Mouse (Mus musculus) kidney, postnatal 25 days (tissue): ENCODE data around the gene Cd47.

ENCODE experiments used
- DNase-seq, 2 experiments: peaks; one replicate each; pipeline ENCODE4 v3.0.0; 2021; ENCODE audit warnings: mixed read lengths in 2 of 2

Gene Cd47

DNA sequence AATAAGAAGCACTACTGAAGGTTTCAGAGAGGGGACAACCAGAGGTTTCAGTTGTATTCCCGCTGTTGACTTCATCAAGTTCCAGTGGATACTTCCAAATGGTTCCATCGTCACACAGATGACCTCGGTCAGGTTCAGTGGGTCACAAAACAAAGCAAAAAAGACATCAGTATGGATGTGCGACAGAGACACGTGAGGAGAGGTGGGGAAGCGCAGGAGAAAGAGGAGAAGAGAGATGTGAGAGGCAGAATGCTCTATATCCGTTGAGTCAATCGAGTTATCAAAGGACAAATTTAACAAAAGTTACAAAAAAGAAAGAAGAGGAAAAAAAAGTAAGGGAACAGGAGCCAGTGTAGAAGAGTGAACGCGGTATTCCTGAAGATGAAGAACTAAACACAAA is 154.6 kb downstream of the Cd47 start:
- no peak for DNase-seq

DNA sequence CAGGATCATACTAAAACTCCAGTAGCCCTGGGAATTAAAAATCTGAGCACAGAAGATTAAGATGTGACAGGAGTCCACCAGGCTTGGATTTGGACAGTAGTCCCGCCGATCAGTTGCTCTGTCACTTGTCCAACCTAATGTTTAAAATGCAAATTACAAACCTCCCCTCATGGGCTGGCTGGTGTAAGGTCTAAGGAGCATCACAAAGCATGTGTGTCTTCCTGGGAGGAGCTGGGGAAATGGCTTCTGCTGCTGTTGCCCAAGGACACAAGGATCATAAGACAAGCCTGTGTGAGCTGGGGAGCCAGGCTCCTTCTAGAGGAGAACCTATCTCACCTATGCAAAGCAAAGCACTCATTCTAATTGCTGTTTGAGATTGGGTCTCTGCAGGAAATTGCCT is 155.0 kb downstream of the Cd47 start:
- no peak for DNase-seq

DNA sequence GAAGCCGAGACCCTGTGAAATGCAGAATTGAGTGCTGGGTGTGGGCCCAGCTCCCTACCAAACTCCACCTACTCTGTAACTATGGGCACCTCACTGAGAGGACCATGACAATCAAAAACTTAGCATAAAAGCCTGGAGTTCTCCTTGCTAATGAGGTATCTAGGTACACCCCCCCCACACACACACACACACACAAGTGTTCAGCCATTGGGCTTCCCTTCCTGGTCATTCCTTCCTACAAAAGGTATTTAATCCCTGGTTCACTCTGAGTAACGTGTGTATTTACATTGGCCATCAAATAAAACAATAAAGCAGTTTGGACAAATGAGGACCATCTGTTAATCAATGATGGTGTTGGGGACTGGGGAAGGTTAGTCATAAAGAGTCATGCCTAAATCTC is 155.6 kb downstream of the Cd47 start:
- no peak for DNase-seq

DNA sequence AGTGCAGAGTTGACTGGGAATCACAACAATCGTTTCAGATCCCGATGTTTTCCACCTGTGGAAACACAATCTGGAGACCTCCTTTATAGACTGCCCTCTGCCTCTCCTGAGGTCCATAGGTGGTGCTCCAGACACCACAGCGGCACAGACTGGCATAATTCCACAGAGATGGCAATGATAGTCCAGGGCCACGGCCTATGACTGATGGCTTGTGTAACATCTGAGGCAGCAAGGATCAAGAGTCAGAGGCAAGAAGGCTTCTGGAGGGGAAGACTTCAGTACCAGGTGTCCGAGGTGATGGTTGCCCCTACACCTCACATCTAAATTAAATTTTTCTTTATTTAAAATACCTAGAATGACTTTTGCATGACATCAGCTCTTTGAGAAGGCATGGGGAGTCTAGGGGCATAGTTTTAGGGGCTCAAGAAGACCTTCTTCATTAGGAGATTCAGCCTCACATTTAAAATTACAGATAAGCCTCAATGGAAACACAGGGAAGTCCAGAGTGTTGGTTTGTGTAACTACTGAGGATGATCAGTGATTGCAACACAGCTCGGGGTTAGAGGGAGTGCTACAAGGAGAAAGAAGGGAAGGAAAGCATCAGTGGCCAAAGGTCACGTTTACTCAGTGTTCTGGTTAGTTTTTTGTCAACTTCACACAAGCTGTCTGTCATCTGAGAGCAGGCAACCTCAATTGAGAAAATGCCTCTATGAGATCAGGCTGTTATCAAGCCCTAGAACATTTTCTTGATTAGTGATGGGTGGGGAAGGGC is 156.4 kb downstream of the Cd47 start:
- DNase-seq, result no peak

DNA sequence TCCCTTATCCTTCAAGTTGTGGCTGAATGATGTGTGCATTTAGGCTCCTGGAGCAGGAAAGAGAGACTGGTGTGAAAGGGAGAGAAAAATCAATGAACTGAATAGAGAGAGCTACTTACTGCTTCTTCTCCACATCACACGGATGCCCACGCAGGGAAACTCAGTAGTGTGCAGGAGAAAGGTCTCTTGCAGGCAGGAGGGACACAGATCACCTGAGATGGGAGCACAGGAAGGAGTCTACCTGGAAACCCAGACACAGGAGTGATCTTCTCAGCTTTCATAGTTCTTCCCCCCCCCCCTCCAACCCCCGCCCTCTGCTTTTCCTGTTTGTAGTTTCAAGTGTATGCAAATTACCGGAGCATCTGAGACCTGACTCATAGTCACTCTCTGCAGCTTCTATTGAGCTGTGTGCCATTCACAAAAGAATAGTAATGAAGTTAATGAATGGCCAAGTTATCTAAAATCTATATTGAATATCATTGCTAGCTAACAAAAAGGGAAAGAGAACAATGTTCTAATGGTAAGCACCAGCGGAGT is 158.6 kb downstream of the Cd47 start:
- no peak for DNase-seq

DNA sequence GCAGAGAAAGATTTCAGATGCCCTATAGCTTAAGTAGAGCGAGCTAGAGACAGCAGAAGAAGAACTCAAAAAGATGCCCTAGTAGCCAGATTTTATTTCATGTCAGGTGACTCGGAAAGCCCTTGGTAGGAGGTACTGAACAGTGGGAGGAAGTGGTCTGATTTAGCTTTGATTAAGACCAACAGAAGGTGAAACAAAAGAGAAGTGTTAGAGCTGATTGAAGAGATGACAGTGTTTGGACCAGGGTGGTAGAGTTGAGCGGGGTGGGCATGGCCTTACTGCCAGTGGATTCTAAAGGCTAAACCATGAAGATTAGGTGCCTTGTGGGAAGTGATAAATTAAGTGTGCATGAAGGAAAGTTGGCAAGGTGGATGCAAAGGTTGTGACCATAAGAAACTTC is 162.0 kb downstream of the Cd47 start:
- no peak for DNase-seq

DNA sequence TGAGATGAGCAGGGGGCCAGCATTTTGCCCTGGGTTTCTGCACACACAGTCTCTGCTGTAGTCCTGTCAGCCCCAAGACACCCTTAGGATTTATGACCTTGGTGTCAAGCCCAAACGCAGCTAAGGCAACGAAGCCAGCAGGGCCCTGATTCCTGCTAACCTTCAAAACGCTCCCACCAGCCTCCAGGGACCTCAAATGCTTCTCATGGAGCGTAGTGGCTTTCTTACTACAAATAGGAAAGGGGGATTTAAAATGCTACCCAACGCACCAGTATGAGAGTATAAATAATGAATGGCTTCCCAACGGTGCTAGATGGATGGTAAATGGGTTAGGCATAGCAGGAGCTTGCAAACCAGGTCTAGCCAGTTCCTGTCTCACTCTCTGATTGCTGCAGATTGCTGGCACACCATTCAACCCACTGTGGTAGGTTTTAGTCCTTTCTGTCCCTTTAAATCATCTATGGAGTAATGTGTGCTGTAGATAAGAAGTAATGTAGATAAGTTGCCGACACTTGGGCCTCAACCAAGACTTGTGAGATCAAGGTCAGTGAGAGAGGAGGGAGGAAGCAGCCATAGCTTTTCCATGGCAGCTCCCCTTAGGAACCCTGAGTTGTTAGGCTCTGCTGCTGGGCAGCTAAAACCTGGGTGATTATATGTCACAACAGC is 164.1 kb downstream of the Cd47 start:
- DNase-seq, result no peak
